18 mouse cellular contexts compared by ENCODE assay signal in genomic region chr4:101451089-101451488, GRCm38 (mm10).
"Had no signal": no experiment of that assay in that cellular context is flagged by ENCODE, and none has a peak within 500 bp of the region (broad histone marks: within the 10 kb centered on the region; RNA-seq: fewer than 3 reads in every experiment).

No protein-coding gene starts in this region.

- H3K4me1 ChIP-seq: limb, embryonic 12.5 days; lung, embryonic 15.5 days; midbrain, embryonic 10.5 days; midbrain, embryonic 13.5 days; neural tube, embryonic 12.5 days; neural tube, embryonic 15.5 days had no signal

- H3K27me3 ChIP-seq: limb, embryonic 12.5 days; limb, embryonic 15.5 days; lung, embryonic 15.5 days; megakaryocyte, embryonic 14.5 days; midbrain, embryonic 13.5 days; neural tube, embryonic 12.5 days; neural tube, embryonic 15.5 days had no signal

- ATAC-seq: liver, postnatal 0 days; midbrain, embryonic 13.5 days had no signal

- H3K4me3 ChIP-seq: limb, embryonic 12.5 days; limb, embryonic 15.5 days; lung, embryonic 15.5 days; midbrain, embryonic 10.5 days; midbrain, embryonic 13.5 days; neural tube, embryonic 12.5 days; neural tube, embryonic 15.5 days had no signal

- H3K9ac ChIP-seq: limb, embryonic 12.5 days; limb, embryonic 15.5 days; liver, embryonic 14.5 days; liver, postnatal 0 days; lung, embryonic 15.5 days; midbrain, embryonic 13.5 days; neural tube, embryonic 12.5 days; neural tube, embryonic 15.5 days had no signal

- H3K9me3 ChIP-seq: limb, embryonic 15.5 days; lung, embryonic 15.5 days; megakaryocyte, embryonic 14.5 days; midbrain, embryonic 10.5 days; midbrain, embryonic 13.5 days; neural tube, embryonic 12.5 days; neural tube, embryonic 15.5 days had no signal

- H3K27ac ChIP-seq: limb, embryonic 12.5 days; limb, embryonic 15.5 days; liver, embryonic 14.5 days; lung, embryonic 15.5 days; midbrain, embryonic 10.5 days; midbrain, embryonic 13.5 days; neural tube, embryonic 12.5 days; neural tube, embryonic 15.5 days; stomach, postnatal 0 days had no signal

- H3K36me3 ChIP-seq: limb, embryonic 12.5 days; limb, embryonic 15.5 days; lung, embryonic 15.5 days; midbrain, embryonic 13.5 days; neural tube, embryonic 12.5 days; neural tube, embryonic 15.5 days had no signal

- H3K4me2 ChIP-seq: limb, embryonic 12.5 days; limb, embryonic 15.5 days; liver, embryonic 11.5 days; lung, embryonic 15.5 days; midbrain, embryonic 13.5 days; neural tube, embryonic 12.5 days; neural tube, embryonic 15.5 days had no signal

- DNase-seq: kidney, adult 18-20 months; kidney, adult 9 months; kidney, postnatal 14 days; liver, postnatal 0 days; thymus, adult 2 months; thymus, postnatal 14 days; thymus, postnatal 4 days had no signal
